Mouse (Mus musculus) stomach, embryonic 14.5 days (tissue): ENCODE results near the gene Gm39566. TPM values are rescaled to one million over a fixed set of nuclear protein-coding genes. Genes with fewer than 3 reads are reported as not detected.
"Not testable (repeated sequence)": the region's sequence is repeated elsewhere in the genome, so short reads cannot be mapped to it uniquely, and the experiment has no call there.

Experiments used
- ATAC-seq: fragments of 200-750 bp; cut with Nextera tagmentation; 2 replicates; pipeline ENCODE4 v1.8.0; 2017; ENCODE audit warnings: low read depth, moderate TSS enrichment; ENCODE audit not compliant: insufficient number of reproducible peaks, insufficient read depth, low FRiP score
- H3K27ac ChIP-seq: fragments of 300-500 bp; sonication (generic); 2 replicates; pipeline ENCODE4 v1.5.1; 2014; ENCODE audit warnings: mild to moderate bottlenecking, low read length, moderate library complexity, mixed read lengths
- H3K27me3 ChIP-seq: fragments of 300-500 bp; sonication (generic); 2 replicates; pipeline ENCODE4 v1.6.1; 2014; ENCODE audit warnings: low read length, control low read depth, mixed read lengths; ENCODE audit not compliant: control insufficient read depth, insufficient read depth
- H3K36me3 ChIP-seq: fragments of 300-500 bp; sonication (generic); 2 replicates; pipeline ENCODE4 v1.6.1; 2014; ENCODE audit warnings: mild to moderate bottlenecking, control low read depth, low read length, moderate library complexity, mixed read lengths; ENCODE audit not compliant: control insufficient read depth, insufficient read depth
- H3K4me1 ChIP-seq: fragments of 300-500 bp; sonication (generic); 2 replicates; pipeline ENCODE4 v1.6.1; 2014; ENCODE audit warnings: low read length, control low read depth, mixed read lengths; ENCODE audit not compliant: control insufficient read depth, insufficient read depth
- H3K4me2 ChIP-seq: fragments of 300-500 bp; sonication (generic); replicated peaks from 2 replicates; pipeline ENCODE4 v1.6.1; 2014; ENCODE audit warnings: low read depth, low read length, control low read depth
- H3K4me3 ChIP-seq: fragments of 300-500 bp; sonication (generic); 2 replicates; pipeline ENCODE4 v1.5.1; 2014; ENCODE audit warnings: low read depth, low read length, control low read depth
- H3K9ac ChIP-seq: fragments of 300-500 bp; sonication (generic); replicated peaks from 2 replicates; pipeline ENCODE4 v1.6.1; 2014; ENCODE audit warnings: low read depth, mild to moderate bottlenecking, control low read depth, low read length, moderate library complexity, mixed read lengths
- H3K9me3 ChIP-seq: fragments of 300-500 bp; sonication (generic); 2 replicates; pipeline ENCODE4 v1.6.1; 2016; ENCODE audit warnings: low read depth, low read length, control low read depth; ENCODE audit not compliant: control insufficient read depth
- WGBS: fragments of 180-500 bp; shearing (Covaris S2); extraction: QIAGEN DNeasy Blood & Tissue Kit; methylation state at CpG from one replicate; pipeline ENCODE4 v1.1.7; 2014; 5-methylcytosine and 5-hydroxymethylcytosine counted together
- polyA plus RNA-seq: library from polyadenylated mRNA; unstranded; fragments of >200 nt; fragmentation: Nextera tagmentation; extraction: Ambion mirVana; gene quantifications from 2 replicates; pipeline ENCODE4 v1.2.1, GENCODE M21; 2014

The Gm39566 gene
- not detected in 2 replicates for polyA plus RNA-seq

- 49% methylated on average over 10 of the region's 10 CpGs for WGBS
- ATAC-seq = no peak
Observed at GRCm38 (mm10) chr11:69815155-69815554, at the start of gene Gm39566. Gene Gm39566 (minus strand): TSS chr11:69815298.

DNA sequence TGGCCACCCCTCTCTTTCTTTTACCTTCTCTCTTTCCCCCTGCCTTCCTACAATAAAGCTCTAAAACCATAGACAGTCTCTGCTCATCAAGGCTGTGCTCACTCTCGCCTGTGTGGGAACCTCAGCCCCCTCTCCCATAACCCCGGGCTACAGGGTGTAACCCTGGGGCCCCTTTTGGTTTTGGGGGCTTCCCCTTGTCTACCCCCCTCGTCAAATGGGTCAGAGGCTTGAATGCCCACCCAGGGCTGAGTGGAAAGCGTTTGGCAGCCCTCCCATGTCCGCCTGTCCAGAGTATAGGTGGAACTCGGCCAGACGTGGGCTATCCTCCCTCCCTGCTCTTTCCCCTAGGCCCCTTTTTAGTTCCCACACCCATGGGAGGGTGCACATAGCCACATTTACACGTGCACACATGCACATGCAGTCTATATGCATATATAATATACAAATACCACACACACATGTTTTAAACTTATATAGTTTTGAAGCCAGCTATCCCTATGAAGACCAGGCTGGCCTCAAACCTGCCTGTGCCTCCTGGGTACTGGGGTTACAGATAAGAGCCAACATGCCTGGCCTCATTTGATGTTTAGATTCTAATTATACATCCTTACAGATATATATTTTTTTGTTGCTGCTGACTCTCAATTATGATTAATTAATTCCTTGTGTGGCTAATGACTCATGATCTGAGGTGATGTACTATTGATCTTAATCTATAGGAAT lies 49.2 kb upstream of the Gm39566 start:
- WGBS = 52% methylated on average over 8 of the region's 8 CpGs
- H3K9ac ChIP-seq = no peak overlapping the region

More at GRCm38 (mm10) chr11:69815155-69815554, at the start of gene Gm39566:
- H3K9ac ChIP-seq = no peak within 1 kb of the TSS
- H3K9me3 ChIP-seq = peaks cover 3% of the 10 kb centered on the region; the same call in 1 of the 2 replicates
- H3K36me3 ChIP-seq = no peaks in the 10 kb centered on the region
- H3K4me3 ChIP-seq = no peak within 1 kb of the TSS
- H3K4me2 ChIP-seq = no peak within 1 kb of the TSS
- H3K27me3 ChIP-seq = no peaks in the 10 kb centered on the region
- no peaks in the 10 kb centered on the region for H3K4me1 ChIP-seq
- H3K27ac ChIP-seq = no peak within 1 kb of the TSS

DNA sequence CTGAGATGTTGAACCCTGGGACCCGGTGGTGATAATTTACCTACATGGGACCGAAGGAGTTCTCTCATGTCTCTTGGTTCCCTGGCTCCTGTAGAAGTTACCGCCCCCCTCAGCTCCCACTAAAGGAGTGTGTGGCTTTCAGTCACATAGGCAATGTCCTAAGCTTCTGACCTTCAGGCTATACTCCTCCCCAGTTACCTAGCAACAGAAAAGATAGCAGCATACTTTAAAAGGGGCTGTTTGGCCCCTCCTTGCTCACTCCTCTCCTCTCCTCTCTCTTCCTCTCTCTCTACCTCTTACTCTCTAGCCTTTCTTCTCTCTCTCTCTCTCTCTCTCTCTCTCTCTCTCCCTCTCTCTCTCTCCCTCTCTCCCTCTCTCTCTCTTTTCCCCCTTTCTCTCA lies 48.6 kb upstream of the Gm39566 start:
- H3K9ac ChIP-seq, H3K36me3 ChIP-seq, H3K4me2 ChIP-seq, ATAC-seq, H3K27ac ChIP-seq, H3K4me1 ChIP-seq, H3K27me3 ChIP-seq, H3K4me3 ChIP-seq, H3K9me3 ChIP-seq: not testable (repeated sequence)
- 66% methylated on average over 3 of the region's 3 CpGs for WGBS

More for the DNA sequence above, 49.2 kb upstream of the Gm39566 start:
- H3K9me3 ChIP-seq = no peaks in the 10 kb centered on the region
- no peaks in the 10 kb centered on the region for H3K27me3 ChIP-seq
- H3K4me2 ChIP-seq = no peak overlapping the region
- no peaks in the 10 kb centered on the region for H3K4me1 ChIP-seq
- no peak overlapping the region for H3K27ac ChIP-seq
- ATAC-seq = no peak
- no peak overlapping the region for H3K4me3 ChIP-seq
- no peaks in the 10 kb centered on the region for H3K36me3 ChIP-seq

DNA sequence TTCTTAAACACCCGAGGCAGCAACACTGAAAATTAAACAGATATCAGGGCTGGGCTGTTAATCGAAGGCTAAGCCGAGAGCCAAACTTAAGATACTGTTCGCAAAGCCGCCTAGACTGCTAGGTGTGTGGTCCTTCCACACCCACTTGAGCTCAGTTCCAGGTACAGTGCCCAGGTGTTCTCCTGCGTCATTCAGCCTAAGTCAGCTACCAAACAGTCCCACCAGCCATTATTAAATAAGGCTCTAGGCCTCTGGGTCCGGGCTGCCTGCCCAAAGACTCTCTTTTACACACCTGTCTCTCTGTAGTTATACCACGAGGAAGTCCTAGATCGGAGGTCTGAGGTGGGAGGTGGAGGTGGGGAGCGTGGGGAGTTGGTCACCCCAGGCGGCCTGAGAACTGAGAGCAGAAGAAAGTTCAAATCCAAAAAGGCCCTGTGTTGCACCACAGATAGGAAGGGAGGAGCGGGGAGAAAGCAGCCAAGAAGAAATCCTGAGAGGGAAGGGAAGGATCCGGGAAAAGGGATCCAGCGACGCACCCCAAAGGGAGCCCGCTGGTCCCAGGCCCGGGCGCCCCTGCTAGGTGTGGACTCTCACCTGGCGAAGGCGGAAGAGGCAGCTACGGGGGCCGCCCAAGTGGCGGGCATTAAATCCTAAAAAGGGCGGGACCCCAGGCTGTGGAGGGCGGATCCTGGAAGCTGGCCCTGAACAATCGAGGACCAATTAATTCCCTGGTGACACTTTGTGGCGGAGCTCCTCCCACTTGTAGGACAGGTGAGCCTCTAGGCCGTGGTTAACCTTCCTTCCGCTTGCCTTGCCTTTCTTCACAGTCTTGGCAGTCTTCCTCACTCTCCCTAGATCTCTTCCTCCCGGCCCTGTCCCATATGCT lies 43.3 kb upstream of the Gm39566 start, which contains the start of gene Tnk1:
Tnk1 (minus strand) TSS at position 618 of the 886 bp plus-strand sequence.
- H3K4me1 ChIP-seq = no peaks in the 10 kb centered on the region
- H3K4me2 ChIP-seq = peak within 1 kb of the TSS; percentile 35
- 0 out of 2 replicates have a peak, but pooled peaks cover 4% of the 10 kb centered on the region for H3K27me3 ChIP-seq
- H3K36me3 ChIP-seq = no peaks in the 10 kb centered on the region
- peak; percentile 83 for ATAC-seq
- 16% methylated on average over 30 of the region's 30 CpGs for WGBS
- peak within 1 kb of the TSS; percentile 27 for H3K4me3 ChIP-seq
- no peaks in the 10 kb centered on the region for H3K9me3 ChIP-seq
- H3K27ac ChIP-seq = peak within 1 kb of the TSS; percentile 63; the same call in 1 of the 2 replicates
- H3K9ac ChIP-seq = peak within 1 kb of the TSS; percentile 28; the same call in 1 of the 2 replicates

DNA sequence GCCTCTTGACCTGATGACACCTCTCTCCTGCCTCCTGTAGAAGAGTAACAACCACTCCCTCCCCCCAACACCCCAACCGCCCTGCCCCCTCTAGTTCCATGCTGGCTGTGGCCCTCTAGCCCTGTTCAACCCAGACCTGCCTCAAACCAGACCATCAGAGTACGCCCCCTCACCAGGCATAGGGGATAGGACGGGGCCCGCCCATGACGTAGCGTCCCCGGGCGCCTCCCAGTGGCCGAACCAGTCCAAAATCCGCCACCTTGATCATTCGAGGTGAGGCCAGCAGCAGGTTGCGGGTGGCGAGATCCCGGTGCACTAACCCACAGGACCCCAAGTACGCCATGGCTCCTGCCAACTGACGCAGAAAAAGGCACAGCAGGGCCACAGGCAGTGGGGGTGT lies 40.2 kb upstream of the Gm39566 start:
- no peak overlapping the region for H3K9ac ChIP-seq
- H3K27ac ChIP-seq = no peak overlapping the region
- 35% methylated on average over 16 of the region's 16 CpGs for WGBS
- H3K9me3 ChIP-seq = no peaks in the 10 kb centered on the region
- no peak overlapping the region for H3K4me2 ChIP-seq
- H3K27me3 ChIP-seq = 0 out of 2 replicates have a peak, but pooled peaks cover 4% of the 10 kb centered on the region
- ATAC-seq = no peak
- no peak overlapping the region for H3K4me3 ChIP-seq
- no peaks in the 10 kb centered on the region for H3K4me1 ChIP-seq
- H3K36me3 ChIP-seq = peaks cover 15% of the 10 kb centered on the region; the same call in 1 of the 2 replicates

DNA sequence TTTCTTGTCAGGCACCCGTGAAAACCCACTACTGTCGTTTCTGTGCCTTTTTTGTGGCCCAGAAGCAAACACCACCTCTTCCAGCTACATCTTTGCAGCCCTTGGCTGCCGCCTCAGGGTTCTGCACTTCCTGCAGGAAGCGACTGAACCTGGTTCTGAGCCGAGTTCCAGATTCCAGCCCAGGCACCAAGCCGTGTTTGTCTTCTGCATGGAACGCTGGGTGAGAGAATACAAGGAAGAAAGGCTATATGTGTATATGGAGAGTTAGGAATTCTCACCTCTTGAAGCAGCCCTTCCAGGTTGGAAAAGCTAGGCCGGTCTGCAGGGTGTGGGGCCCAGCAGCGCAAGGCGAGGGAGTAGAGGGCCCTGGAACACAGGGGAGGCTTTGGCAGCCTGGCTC lies 39.6 kb upstream of the Gm39566 start:
- 78% methylated on average over 10 of the region's 10 CpGs for WGBS
- Histone ChIP-seq H3K27me3 (0 out of 2 replicates have a peak, but pooled peaks cover 4% of the 10 kb centered on the region), H3K4me2 (no peak overlapping the region), H3K27ac (no peak overlapping the region), H3K9me3 (no peaks in the 10 kb centered on the region), H3K4me3 (no peak overlapping the region), H3K36me3 (peaks cover 22% of the 10 kb centered on the region; the same call in 1 of the 2 replicates), H3K9ac (no peak overlapping the region), H3K4me1 (no peaks in the 10 kb centered on the region)
- ATAC-seq = no peak

GRCm38 (mm10) chr11:69853994-69854393 lies 38.9 kb upstream of the Gm39566 start:
- no peaks in the 10 kb centered on the region for H3K4me1 ChIP-seq
- no peaks in the 10 kb centered on the region for H3K9me3 ChIP-seq
- 60% methylated on average over 7 of the region's 7 CpGs for WGBS
- peak; percentile 65; the same call in 1 of the 2 replicates for ATAC-seq
- no peak overlapping the region for H3K4me2 ChIP-seq
- no peak overlapping the region for H3K9ac ChIP-seq
- no peak overlapping the region for H3K4me3 ChIP-seq
- no peak overlapping the region for H3K27ac ChIP-seq
- H3K27me3 ChIP-seq = 0 out of 2 replicates have a peak, but pooled peaks cover 4% of the 10 kb centered on the region
- H3K36me3 ChIP-seq = peaks cover 28% of the 10 kb centered on the region; the same call in 1 of the 2 replicates

GRCm38 (mm10) chr11:69850754-69851153 lies 35.7 kb upstream of the Gm39566 start:
- no peaks in the 10 kb centered on the region for H3K27me3 ChIP-seq
- H3K9ac ChIP-seq = no peak overlapping the region
- ATAC-seq = no peak
- H3K27ac ChIP-seq = no peak overlapping the region
- no peaks in the 10 kb centered on the region for H3K9me3 ChIP-seq
- H3K4me3 ChIP-seq = no peak overlapping the region
- 66% methylated on average over 8 of the region's 8 CpGs for WGBS
- H3K4me1 ChIP-seq = peaks cover 11% of the 10 kb centered on the region
- no peak overlapping the region for H3K4me2 ChIP-seq
- peaks cover 28% of the 10 kb centered on the region; the same call in 1 of the 2 replicates for H3K36me3 ChIP-seq
